Mouse (Mus musculus) right cerebral cortex, postnatal 36 days (tissue): Measurements from ENCODE around the gene Miip.

Experiments used
- DNase-seq, 2 experiments: peaks; one replicate each; pipeline ENCODE4 v3.0.0; 2022; ENCODE audit warnings: low spot score in 2 of 2, mixed read lengths in 1 of 2

Gene Miip

DNA sequence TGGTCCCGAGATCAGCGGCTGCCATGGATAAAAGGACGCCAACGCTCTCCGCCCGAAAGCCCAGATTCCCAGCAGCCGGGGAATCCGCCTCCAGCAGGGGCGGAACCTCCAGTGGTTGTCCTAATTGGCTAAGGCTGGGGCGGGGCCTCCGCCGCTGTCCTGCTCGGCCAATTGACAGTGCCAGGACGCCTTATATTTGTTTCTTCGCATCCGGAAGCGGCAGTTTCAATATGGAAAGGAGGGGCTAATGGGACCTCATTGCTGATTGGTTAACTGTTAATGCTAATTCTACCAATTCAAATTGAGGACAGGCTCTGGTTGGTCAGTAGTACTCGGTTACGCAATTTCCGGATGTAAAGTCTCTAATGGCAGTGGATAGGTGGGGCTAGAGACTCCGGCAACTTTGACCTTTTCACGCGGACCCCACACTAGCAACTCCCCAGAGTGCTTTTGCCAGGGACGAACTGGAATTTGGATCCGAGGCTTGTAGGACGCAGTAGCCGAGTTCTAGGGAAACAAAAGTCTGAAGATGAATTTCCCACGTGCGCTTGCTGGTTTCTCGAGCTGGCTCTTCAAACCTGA is at the start of gene Miip, which contains the start of gene Fv1:
Miip (minus strand) TSS at position 367 of the 582 bp plus-strand sequence.
Fv1 (plus strand) TSS at position 530 of the 582 bp plus-strand sequence.
- DNase-seq = peak; percentile 96 to 99

DNA sequence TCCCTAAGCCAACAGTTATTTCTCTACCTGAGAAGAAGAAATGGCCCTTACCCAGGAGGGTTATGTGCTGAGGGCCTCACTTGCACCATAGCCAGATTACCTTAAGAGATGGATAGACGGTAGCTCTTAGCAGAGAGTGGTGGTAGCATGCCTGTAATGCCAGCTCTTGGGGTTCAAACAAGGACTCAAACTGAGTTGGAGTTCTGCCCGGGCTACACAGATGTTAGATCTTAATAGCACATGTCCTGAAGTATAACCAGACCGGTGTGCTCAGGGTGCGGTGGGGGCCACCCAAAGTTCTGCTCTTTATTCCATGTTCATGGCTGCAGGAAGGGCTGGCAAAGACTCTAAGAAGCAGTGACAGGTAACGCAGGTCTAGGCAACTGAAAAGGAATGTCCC is 40.9 kb upstream of the Miip start:
- no peak for DNase-seq

DNA sequence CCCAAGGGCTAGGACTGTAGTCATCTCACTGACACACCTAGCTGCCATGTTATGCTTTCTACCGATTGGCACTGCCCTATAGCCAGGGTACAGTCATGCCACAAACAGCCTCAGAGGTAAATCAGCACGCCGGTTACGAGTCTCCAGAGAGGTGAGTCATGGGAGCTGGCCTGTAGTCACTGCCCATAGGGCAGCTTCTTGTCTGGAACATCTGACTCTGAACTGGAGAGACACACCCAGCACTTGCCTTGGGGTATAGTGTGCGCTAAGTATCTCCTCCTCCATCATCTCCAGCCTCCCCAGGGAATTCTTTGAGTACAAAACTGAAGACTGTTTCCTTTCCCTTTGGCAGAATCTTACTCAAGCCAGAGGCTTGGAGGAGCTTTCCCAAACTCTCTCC is 37.6 kb upstream of the Miip start:
- no peak for DNase-seq

DNA sequence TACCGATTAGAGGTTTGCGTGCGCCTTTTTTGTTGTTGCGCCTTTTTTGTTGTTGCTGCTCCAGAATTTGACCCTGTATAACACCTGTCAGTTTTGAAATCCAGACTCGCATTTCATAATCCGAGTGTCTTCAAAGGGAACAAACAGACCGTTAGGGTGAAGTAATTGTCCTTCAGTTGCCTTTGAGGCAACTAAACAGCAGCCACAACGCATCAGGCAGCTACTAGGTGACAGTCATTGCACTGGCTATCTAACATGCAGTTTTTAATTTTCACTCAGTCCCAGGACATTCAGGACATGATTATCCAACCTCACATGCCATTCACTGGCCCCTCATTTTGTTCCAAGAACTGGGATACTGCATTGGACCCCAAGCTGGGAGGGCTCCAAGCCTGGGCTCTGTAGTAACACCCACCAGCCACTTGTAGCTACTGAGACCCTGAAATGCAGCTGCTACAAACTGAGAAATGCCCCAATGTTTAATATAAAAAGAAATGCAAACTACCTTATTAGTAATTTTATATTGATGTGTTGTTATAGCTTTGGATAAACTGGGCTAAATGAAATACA is 36.6 kb upstream of the Miip start:
- DNase-seq = no peak

DNA sequence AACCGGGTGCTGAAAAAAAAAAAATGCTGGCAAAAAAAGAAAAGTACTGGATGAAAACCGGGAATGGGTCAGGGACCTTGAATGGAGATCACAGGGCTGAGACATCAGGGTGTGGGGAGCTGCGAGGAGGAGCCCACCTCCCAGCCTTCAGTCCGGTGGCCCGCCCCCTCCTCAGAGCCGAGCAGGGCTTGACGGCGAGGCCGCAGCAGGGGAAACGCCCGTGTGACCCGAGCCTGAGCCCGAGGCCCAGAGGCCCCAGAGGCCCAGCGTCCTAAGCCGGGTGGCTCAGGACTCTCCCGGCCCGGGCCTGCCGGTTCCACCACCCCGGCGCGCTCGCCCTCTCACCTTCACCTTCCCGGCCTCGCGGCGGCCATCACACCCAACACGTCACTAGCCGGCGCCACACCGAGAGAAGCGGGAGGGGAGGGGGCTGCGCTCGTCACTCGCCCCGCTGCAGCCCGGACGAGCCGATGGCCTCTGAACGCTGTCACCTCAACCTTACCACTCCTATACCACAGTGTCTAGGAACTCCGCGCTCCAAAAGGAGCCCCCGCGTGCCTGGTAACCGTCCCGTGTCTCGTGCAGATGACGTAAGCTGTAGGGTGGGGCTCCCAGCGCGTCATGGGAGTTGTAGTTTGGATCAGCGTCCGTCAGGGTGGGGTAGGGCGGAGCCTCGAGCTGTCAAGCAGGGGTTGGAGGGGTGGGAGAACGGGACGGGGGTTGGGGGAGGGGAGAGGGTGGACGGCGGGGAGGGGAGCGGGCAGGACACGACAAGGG is 35.9 kb upstream of the Miip start, which contains the start of gene Mfn2:
Mfn2 (minus strand) TSS at position 392 of the 777 bp plus-strand sequence.
- DNase-seq = peak; percentile 87 to 88

DNA sequence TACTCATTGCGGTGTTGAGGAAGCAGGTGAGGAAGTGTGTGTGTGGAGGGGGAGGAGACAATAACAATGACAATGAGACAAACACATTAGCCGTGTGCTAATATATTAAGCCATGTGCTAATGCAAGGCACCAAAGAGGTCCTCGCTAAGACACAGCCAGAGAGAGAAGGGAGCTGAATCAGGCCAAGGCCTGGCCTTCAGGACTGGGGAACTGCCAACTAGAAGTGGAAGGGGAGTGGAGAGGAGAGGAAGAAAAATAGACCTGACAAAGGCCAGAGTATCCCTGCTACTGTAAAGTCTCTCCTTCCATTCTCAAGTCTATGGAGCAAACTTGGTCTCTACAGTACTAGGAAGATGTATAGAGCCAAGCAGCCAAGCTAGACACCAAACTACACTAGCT is 35.0 kb upstream of the Miip start:
- no peak for DNase-seq

DNA sequence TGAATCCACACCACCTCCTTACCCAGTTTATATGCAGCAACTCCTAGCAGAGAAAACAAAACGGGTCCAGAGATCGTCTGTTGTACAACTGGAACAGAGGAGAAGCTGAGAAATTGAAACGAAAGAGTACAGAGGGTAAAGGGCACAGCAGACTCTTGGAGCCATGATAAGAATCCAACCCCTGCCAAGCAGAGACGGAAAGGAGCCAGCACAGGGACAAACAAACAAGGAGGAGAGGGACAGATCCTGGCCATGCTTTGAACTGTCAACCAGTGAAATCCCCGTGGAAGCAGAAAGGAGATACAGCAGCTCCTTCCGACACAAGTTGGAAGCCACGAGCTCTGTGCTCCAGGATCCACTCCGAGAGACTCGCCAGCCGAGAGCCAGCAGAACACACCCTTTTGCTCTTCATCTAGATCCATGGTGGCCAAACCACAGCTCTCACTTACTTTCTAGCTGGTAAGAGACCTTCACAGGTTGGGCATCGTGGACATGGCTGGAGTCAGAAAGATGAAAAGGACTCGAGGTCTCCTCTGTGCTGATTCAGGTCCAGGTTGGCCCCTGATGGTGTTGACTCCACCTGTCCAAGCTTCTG is 34.4 kb upstream of the Miip start:
- no peak for DNase-seq

DNA sequence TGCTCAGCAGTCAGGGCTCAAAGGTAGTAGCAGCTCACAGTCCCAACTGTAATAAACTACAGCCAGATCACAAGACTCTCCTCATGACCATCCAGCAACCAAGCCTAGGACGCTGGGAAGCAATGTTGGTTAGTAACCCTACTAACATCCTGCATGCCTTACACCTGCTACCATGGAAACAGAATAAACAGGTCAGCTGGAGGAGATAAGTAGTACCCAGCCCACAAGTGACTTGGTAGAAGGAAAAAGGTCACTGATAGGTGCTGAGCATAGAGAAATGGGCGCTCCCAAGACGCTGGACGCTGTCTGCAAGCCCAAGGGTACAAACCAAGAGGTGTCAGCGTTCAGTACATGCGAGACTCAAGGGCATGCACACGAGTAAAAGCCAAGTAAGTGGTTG is 31.8 kb upstream of the Miip start:
- no peak for DNase-seq

DNA sequence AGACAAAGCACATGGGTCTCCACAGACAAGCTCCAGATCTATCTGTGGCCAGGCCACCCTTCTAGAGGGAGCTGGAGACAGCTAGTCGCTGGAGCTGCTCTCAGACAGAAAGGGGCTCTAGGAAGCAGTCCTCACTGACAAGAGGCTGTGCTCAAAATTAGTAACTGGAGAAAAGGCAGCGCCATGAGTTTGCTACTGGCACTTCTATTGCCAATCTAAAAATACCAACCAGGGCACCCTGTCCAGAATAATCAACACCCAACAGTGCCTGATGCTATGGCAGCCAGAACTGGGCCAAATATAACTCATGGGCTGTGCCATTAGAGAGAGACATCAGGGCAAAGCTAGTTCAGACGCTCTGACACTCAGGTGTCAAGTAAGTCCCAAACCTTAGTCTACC is 28.7 kb upstream of the Miip start:
- DNase-seq = peak; percentile 22 to 38

DNA sequence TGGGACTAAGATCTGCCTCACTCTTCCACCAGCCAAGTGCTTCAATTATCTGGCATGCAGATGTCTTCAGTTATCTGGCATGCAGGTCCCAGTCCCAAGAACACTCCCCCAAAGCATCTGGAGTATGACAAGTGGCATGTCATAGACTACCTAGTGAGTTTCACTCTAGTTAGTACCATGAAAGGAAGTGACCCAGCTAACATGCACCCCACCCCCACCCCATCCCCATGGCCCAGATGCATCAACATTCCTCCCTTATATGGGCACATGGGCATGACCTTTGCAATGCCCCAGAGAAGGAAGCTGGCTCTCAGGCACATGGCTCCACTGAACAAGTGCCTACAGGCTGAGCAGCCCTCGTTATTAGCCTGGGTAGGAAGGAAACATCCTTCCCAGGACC is 27.8 kb upstream of the Miip start:
- no peak for DNase-seq

DNA sequence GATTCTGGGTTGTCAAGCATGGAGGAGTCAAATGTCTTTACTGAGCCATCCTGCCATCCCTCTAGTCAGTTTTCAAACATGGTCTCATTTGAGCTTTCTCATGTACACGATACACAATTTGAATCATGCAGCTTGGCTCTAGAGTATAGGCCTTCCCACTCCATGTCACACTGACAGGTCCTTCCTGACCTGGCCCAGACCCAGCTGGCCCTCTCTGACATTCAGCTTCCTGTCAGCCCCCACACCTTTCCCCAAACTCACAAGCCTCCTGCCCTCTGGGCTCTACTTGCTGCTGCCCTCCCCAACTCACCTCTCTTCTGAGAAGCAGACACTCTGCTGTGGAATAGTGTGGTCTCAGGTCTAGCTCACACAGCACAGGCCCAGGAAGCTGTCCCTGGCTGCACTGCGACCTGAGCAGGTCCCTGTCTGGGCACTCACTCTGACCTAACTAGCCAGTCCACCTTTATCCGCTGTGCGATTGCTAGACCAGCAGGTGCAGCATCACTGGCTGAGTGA is 27.3 kb upstream of the Miip start:
- DNase-seq = no peak

DNA sequence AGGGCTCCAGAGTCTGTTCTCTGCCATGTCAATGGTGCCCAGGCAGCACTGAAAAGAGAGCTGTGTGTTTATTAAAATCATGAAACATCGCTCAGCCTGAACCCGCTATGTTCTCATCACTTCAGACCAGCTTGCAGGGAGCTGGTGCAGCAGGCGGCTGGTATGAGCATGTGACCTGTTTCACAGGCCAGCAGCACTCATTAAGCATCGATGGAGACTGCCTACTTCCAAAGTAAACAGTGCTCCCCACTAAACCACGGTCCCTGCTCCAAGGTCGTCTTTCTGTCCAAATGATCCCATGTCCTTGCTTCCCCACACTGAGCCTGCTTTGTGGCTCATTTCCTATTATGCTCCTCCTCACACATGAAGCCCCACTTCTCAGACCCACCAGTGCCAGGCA is 21.7 kb upstream of the Miip start:
- no peak for DNase-seq

DNA sequence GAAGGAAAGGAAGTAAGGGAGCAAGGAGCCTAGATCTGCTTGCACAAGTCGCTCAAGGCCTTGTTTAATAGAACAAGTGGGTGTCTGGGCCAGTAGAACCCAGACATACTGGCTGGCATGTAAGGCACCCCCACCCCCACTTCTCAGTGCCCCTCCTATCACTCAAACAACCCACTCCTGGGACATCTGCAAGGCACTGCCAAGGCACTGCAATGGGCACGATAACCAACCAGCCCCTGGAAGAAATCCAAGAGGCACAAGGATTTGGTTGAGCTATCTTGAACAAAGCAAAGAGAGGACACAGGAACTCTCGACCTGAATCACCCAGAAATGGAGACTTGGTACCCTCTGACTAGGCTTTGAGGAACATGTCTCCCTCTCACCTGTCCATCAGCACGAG is 19.6 kb upstream of the Miip start:
- no peak for DNase-seq

DNA sequence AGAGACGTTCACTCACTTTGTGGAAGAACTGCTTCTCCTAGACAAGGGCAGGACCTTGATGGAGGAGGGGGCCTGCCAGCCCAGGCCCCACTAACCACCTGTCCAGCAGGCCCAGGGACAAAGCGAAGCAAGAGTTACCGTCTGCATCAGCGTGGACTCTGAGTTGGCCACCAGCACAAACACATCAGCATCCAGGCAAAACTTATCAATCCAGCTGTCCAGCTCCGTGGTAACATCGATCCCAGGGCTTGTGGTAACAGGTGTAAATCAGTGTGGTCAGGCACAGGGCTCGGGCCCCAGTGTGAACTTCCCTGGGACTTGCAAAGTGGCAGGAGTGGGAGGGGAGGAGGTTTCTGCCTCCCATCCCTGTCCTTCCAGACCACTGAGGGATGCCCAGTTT is 18.7 kb upstream of the Miip start:
- DNase-seq = no peak

DNA sequence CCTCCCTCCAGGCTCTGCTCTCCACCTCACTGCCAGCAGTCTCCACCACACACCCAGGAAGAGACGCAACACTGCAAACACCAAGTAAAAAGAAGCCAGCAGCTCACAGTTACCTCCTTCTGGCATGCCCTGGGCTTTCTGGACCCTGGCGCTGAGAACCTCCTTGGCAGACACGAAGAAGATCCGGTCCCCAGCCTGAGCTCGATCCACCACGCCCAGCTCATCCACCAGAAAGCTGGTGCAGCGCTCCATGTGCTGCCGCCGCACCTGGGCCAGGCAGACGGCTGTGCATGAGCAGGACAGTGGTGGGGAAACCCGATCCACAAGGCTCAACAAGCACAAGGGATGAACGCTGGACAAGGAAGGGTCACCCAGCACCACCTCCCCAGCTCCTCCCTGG is 17.5 kb upstream of the Miip start:
- no peak for DNase-seq

DNA sequence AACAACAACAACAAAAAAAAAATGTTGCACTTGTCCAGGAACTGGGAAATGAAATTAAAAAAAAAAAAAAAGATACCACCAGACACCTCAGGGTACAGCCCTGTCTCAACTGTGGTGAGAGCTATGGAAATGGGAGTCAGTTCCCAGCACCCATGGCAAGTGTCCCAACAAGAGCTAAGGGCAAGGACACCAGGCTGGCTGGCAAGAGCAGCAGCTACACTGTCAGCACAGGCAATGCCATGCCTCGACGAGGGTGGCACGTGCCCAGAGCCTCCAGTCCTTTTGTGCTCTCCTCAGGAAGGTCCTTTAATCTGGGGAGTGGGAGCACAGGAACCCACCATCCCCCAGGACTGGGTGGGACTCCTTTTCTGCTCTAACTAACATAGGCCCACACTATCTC is 15.5 kb upstream of the Miip start:
- no peak for DNase-seq

DNA sequence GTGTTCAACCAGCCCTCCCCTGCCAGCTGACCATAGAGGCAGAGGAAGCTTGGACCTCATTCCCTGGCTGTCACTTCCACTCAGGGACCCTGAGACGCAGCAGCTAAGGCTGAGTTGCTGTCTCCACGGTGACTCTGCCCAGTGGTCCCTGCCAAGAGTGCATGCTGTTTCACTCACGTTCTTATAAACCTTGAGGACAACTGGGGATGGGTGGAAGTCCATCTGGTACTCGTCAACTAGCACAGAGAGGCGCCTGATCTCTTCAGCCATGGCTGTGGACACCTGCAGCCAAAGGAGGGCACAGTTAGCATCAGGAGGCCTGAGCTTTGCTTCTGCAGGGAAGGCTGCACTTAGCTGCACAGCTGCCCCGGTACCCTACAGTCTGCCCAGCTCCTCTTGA is 14.4 kb upstream of the Miip start:
- no peak for DNase-seq

DNA sequence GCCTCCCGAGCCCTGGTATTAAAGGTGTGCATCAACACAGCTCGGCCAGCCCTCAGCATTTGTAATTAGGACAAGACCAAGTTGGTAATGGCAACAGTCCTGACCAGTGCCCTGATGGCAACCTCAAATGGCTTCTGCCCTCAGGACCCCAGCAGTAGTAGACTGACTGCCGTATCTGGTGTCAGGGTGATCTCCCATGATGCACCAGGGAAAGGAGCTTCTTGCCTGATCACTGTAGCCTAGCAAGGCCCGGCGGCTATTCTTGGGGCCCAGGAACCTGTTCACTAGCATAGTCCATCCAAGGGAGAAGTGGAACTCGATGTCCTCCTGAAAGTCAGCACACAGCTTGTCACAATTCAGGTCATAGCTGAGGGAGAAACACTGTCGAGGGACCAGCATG is 13.2 kb upstream of the Miip start:
- DNase-seq = no peak

DNA sequence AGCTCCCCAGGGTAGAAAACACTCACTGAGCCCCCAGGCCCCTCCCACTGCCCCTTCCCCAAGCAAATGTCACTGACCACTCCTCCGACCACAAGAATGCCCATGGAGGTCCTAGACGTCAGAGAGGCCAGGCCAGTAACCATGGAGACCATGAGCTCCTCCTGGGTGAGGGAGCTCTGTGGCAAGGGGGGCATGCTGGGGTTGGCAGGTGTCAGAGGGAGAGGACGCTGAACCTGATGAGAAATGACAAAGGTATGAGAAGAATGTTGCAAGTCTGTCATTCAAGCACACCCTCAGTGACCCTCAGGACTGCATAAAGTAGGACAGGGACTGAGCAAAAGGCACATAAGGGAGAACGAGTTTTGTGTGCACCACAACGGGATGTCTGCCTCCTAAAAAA is 11.2 kb upstream of the Miip start:
- DNase-seq = no peak

DNA sequence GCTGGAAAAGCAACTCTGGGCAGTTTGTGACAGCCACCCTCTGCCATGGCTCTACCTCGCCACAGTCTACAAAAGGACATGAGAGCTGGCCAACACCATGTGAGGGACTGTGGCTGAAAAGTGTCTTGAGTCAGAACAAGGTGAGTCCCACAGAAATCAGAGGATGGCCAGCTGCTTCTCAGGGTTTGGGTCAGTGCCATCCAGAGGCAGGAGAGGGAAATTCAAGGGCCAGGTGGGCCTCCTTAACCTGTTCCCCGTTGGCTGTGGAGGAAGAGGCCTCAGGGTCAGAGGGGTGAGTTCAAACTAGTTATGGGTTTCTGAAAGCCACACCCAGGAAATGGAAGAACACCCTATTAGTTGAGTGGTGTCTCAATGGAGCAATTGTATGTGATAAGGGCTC is 10.8 kb upstream of the Miip start:
- DNase-seq = no peak

DNA sequence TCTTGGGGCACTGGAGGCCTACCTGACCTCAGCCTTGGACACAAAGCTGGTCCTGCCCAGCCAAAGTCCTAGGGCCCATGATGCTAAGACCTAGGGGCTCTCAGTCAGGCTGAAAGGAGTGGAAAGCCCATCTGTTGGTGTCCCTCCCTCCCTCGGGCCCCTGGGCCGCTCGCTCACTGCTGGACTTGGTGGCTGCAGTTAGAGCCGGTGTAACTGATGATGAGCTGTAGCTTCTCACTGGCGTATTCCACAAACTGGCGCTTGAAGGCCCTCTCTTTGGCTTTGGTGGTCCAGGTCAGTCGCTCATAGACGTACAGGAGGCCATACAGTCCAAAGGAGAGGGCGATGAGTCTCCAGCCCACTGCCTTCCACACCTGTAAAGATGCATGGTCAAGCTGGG is 9.9 kb upstream of the Miip start:
- DNase-seq = no peak

DNA sequence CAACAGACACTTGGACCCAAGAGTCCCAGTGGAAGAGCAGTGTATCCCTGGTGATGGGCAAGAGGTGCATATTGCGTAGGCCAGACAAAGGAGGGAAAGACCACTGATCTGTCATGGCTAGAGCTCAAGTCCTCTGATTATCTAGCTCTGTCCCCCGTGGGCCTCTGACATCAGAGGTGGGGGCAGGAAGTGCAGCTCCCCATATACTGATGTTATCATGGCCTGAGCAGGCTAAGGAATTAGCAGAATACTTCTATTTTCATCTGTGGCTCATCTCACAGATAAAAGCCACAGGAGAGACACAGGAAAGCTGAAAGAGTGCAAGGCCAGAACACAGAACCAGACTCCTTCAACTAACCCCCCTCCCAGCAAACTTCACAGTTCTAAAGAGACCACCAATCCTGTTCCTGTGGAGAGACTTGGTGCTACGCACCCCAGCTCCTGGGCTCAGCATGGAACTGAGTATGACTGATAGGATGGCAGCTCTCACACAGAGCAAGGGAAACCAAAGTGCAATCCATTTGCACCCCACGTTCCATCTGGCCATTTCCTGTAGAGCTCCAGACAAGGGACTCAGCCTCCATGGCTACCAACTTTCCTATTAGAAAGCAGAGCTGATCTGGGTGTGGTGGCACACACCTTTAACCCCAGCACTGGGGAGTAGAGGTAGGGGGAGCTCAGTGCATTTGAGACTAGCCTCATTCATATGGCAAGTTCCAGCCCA is 7.4 kb upstream of the Miip start:
- DNase-seq = no peak
